Mouse (Mus musculus) neural tube, embryonic 11.5 days (tissue): ENCODE measurements around the gene Pus10. TPM values are rescaled to one million over a fixed set of nuclear protein-coding genes. Genes with fewer than 3 reads are reported as not detected.

Experiments used
- ATAC-seq: fragments of 200-750 bp; cut with Nextera tagmentation; 2 replicates; pipeline ENCODE4 v1.8.0; 2017; ENCODE audit warnings: moderate number of reproducible peaks, mild to moderate bottlenecking, moderate TSS enrichment, moderate library complexity; ENCODE audit not compliant: insufficient read depth, low FRiP score, low TSS enrichment
- DNase-seq: peaks from one replicate; pipeline ENCODE4 v3.0.0-alpha.2; 2015; ENCODE audit warnings: low spot score
- H3K27ac ChIP-seq: fragments of 300-500 bp; sonication (generic); 2 replicates; pipeline ENCODE4 v1.5.1; 2014; ENCODE audit warnings: low read depth, mild to moderate bottlenecking, low read length
- H3K27me3 ChIP-seq: fragments of 300-500 bp; sonication (generic); 2 replicates; pipeline ENCODE4 v1.6.1; 2014; ENCODE audit warnings: mild to moderate bottlenecking, low read length, mixed read lengths; ENCODE audit not compliant: control insufficient read depth, insufficient read depth
- H3K36me3 ChIP-seq: fragments of 300-500 bp; sonication (generic); 2 replicates; pipeline ENCODE4 v1.6.1; 2014; ENCODE audit warnings: mild to moderate bottlenecking, low read length, moderate library complexity, mixed read lengths; ENCODE audit not compliant: control insufficient read depth, insufficient read depth
- H3K4me1 ChIP-seq: fragments of 300-500 bp; sonication (generic); 2 replicates; pipeline ENCODE4 v1.6.1; 2014; ENCODE audit warnings: low read length, mixed read lengths; ENCODE audit not compliant: control insufficient read depth, insufficient read depth
- H3K4me2 ChIP-seq: fragments of 300-500 bp; sonication (generic); 2 replicates; pipeline ENCODE4 v1.6.1; 2014; ENCODE audit warnings: low read depth, mild to moderate bottlenecking, moderate library complexity
- H3K4me3 ChIP-seq: fragments of 300-500 bp; sonication (generic); 2 replicates; pipeline ENCODE4 v1.5.1; 2014; ENCODE audit warnings: low read depth, low read length
- H3K9ac ChIP-seq: fragments of 300-500 bp; sonication (generic); 2 replicates; pipeline ENCODE4 v1.6.1; 2014; ENCODE audit warnings: mild to moderate bottlenecking, low read length
- H3K9me3 ChIP-seq: fragments of 300-500 bp; sonication (generic); 2 replicates; pipeline ENCODE4 v1.6.1; 2016; ENCODE audit warnings: low read length; ENCODE audit not compliant: control insufficient read depth
- WGBS: fragments of 180-500 bp; shearing (Covaris S2); extraction: QIAGEN DNeasy Blood & Tissue Kit; methylation state at CpG from one replicate; pipeline ENCODE4 v1.1.7; 2014; 5-methylcytosine and 5-hydroxymethylcytosine counted together
- polyA plus RNA-seq: library from polyadenylated mRNA; unstranded; fragments of >200 nt; fragmentation: Nextera tagmentation; extraction: Ambion mirVana; gene quantifications from 2 replicates; pipeline ENCODE4 v1.2.1, GENCODE M21; 2014

Gene Pus10
- polyA plus RNA-seq, 1 experiment from 2014 or later, result 22.1 TPM

GRCm38 (mm10) chr11:23682561-23682960 lies 17.1 kb downstream of the Pus10 start:
- no peak overlapping the region for H3K4me2 ChIP-seq
- no peaks in the 10 kb centered on the region for H3K27me3 ChIP-seq
- H3K4me1 ChIP-seq, result no peaks in the 10 kb centered on the region
- no peak overlapping the region for H3K4me3 ChIP-seq
- no peaks in the 10 kb centered on the region for H3K9me3 ChIP-seq
- 94% methylated on average over 5 of the region's 5 CpGs for WGBS
- H3K9ac ChIP-seq, result no peak overlapping the region
- ATAC-seq (no peak), DNase-seq (no peak)
- H3K27ac ChIP-seq, result no peak overlapping the region
- H3K36me3 ChIP-seq, result no peaks in the 10 kb centered on the region

- Histone ChIP-seq H3K27me3 (no peaks in the 10 kb centered on the region), H3K4me3 (no peak overlapping the region), H3K9ac (no peak overlapping the region), H3K27ac (no peak overlapping the region), H3K4me1 (no peaks in the 10 kb centered on the region), H3K36me3 (no peaks in the 10 kb centered on the region), H3K9me3 (no peaks in the 10 kb centered on the region), H3K4me2 (no peak overlapping the region)
- WGBS, result 83% methylated on average over 5 of the region's 5 CpGs
- no peak for DNase-seq
- no peak for ATAC-seq
These were observed 21.2 kb downstream of the Pus10 start for GRCm38 (mm10) chr11:23686671-23687070.

GRCm38 (mm10) chr11:23688060-23688459 lies 22.6 kb downstream of the Pus10 start:
- Histone ChIP-seq H3K4me1 (no peaks in the 10 kb centered on the region), H3K4me2 (no peak overlapping the region), H3K4me3 (no peak overlapping the region), H3K27me3 (no peaks in the 10 kb centered on the region), H3K27ac (no peak overlapping the region), H3K36me3 (no peaks in the 10 kb centered on the region), H3K9me3 (no peaks in the 10 kb centered on the region), H3K9ac (no peak overlapping the region)
- 93% methylated on average over 1 of the region's 1 CpGs for WGBS
- ATAC-seq (no peak), DNase-seq (no peak)

GRCm38 (mm10) chr11:23693286-23693685 lies 27.8 kb downstream of the Pus10 start:
- 92% methylated on average over 2 of the region's 2 CpGs for WGBS
- no peak for ATAC-seq
- H3K4me1 ChIP-seq, result no peaks in the 10 kb centered on the region

GRCm38 (mm10) chr11:23695847-23696246 lies 30.4 kb downstream of the Pus10 start:
- no peaks in the 10 kb centered on the region for H3K36me3 ChIP-seq
- H3K9ac ChIP-seq, result no peak overlapping the region
- no peaks in the 10 kb centered on the region for H3K9me3 ChIP-seq
- no peak for DNase-seq
- no peaks in the 10 kb centered on the region for H3K27me3 ChIP-seq
- no peak overlapping the region for H3K27ac ChIP-seq
- ATAC-seq, result no peak
- H3K4me3 ChIP-seq, result no peak overlapping the region
- no peaks in the 10 kb centered on the region for H3K4me1 ChIP-seq
- H3K4me2 ChIP-seq, result no peak overlapping the region

More at GRCm38 (mm10) chr11:23693286-23693685, 27.8 kb downstream of the Pus10 start:
- no peaks in the 10 kb centered on the region for H3K27me3 ChIP-seq
- no peaks in the 10 kb centered on the region for H3K9me3 ChIP-seq
- H3K4me2 ChIP-seq, result no peak overlapping the region
- H3K4me3 ChIP-seq, result no peak overlapping the region
- H3K27ac ChIP-seq, result no peak overlapping the region
- no peak for DNase-seq
- H3K36me3 ChIP-seq, result no peaks in the 10 kb centered on the region
- H3K9ac ChIP-seq, result no peak overlapping the region

- no peak for DNase-seq
- H3K27me3 ChIP-seq, result no peaks in the 10 kb centered on the region
- H3K9ac ChIP-seq, result no peak overlapping the region
- no peaks in the 10 kb centered on the region for H3K36me3 ChIP-seq
- H3K4me3 ChIP-seq, result no peak overlapping the region
- WGBS, result 72% methylated on average over 2 of the region's 2 CpGs
- H3K9me3 ChIP-seq, result no peaks in the 10 kb centered on the region
- no peaks in the 10 kb centered on the region for H3K4me1 ChIP-seq
- ATAC-seq, result no peak
- no peak overlapping the region for H3K4me2 ChIP-seq
- H3K27ac ChIP-seq, result no peak overlapping the region
These were observed 33.1 kb downstream of the Pus10 start for GRCm38 (mm10) chr11:23698526-23698925.

- Histone ChIP-seq H3K4me2 (no peak overlapping the region), H3K27me3 (no peaks in the 10 kb centered on the region), H3K4me3 (no peak overlapping the region), H3K9me3 (no peaks in the 10 kb centered on the region), H3K4me1 (no peaks in the 10 kb centered on the region), H3K9ac (no peak overlapping the region), H3K36me3 (no peaks in the 10 kb centered on the region), H3K27ac (no peak overlapping the region)
- no peak for DNase-seq
- 88% methylated on average over 3 of the region's 3 CpGs for WGBS
- no peak for ATAC-seq
These were observed 34.1 kb downstream of the Pus10 start for GRCm38 (mm10) chr11:23699414-23700095.

GRCm38 (mm10) chr11:23701831-23702230 lies 36.4 kb downstream of the Pus10 start:
- Histone ChIP-seq H3K4me1 (no peaks in the 10 kb centered on the region), H3K9ac (no peak overlapping the region), H3K4me2 (no peak overlapping the region), H3K27ac (no peak overlapping the region), H3K9me3 (no peaks in the 10 kb centered on the region), H3K27me3 (no peaks in the 10 kb centered on the region), H3K4me3 (no peak overlapping the region), H3K36me3 (no peaks in the 10 kb centered on the region)
- ATAC-seq (no peak), DNase-seq (no peak)
- WGBS, result 95% methylated on average over 3 of the region's 3 CpGs

GRCm38 (mm10) chr11:23704604-23705294 lies 39.3 kb downstream of the Pus10 start:
- H3K27me3 ChIP-seq, result no peaks in the 10 kb centered on the region
- 90% methylated on average over 7 of the region's 7 CpGs for WGBS
- H3K4me2 ChIP-seq, result no peak overlapping the region
- no peaks in the 10 kb centered on the region for H3K9me3 ChIP-seq
- DNase-seq (no peak), ATAC-seq (no peak)
- no peak overlapping the region for H3K4me3 ChIP-seq
- H3K9ac ChIP-seq, result no peak overlapping the region
- peaks cover 5% of the 10 kb centered on the region; the same call in 1 of the 2 replicates for H3K36me3 ChIP-seq
- H3K4me1 ChIP-seq, result no peaks in the 10 kb centered on the region
- no peak overlapping the region for H3K27ac ChIP-seq
